27 mouse cellular contexts compared by ENCODE assay signal in genomic region chr4:46268564-46269247, GRCm38 (mm10).
DNase-seq lines count a peak whose midpoint lies in the region; ATAC-seq and TF ChIP-seq lines count a peak whose summit lies in the region.
"Had no signal": no experiment of that assay in that cellular context is flagged by ENCODE, and none has a peak within 500 bp of the region (broad histone marks: within the 10 kb centered on the region; RNA-seq: fewer than 3 reads in every experiment).

No protein-coding gene starts in this region.

- DNase-seq in embryo, embryonic 10 days (ENCODE audit: low spot score), result peak; percentile 27
- no peak for DNase-seq in embryo, embryonic 10.5 days (ENCODE audit: low spot score)
- no peak for DNase-seq in kidney, adult 18-20 months
- DNase-seq in midbrain, embryonic 11.5 days (ENCODE audit: low spot score, missing footprints), result peak; percentile 81
- no peak for DNase-seq in midbrain, postnatal 0 days (ENCODE audit: low spot score)
- no peak for DNase-seq in ovary, postnatal 36 days (ENCODE audit: low spot score)
- DNase-seq: adrenal gland, postnatal 10 days; cerebellum, adult 18-20 months; cerebellum, postnatal 14 days; gastrocnemius, postnatal 25 days; heart, postnatal 36 days; kidney, adult 9 months; layer of hippocampus, postnatal 36 days; midbrain, embryonic 14.5 days; thymus, postnatal 36 days had no signal

- H3K27me3 ChIP-seq in kidney, embryonic 16.5 days (ENCODE audit: insufficient read depth, low read length), result no peaks in the 10 kb centered on the region
- peaks cover 3% of the 10 kb centered on the region for H3K27me3 ChIP-seq in midbrain, embryonic 11.5 days (ENCODE audit: control insufficient read depth, insufficient read depth, low read length)
- no peaks in the 10 kb centered on the region for H3K27me3 ChIP-seq in midbrain, postnatal 0 days (ENCODE audit: insufficient read depth, low read length)
- H3K27me3 ChIP-seq: forebrain, embryonic 15.5 days; intestine, embryonic 15.5 days; limb, embryonic 15.5 days; stomach, embryonic 15.5 days had no signal

- peak; percentile 72 for ATAC-seq in kidney, embryonic 16.5 days (ENCODE audit: low FRiP score, low TSS enrichment)
- ATAC-seq in midbrain, embryonic 11.5 days (ENCODE audit: low FRiP score), result no peak
- no peak for ATAC-seq in midbrain, postnatal 0 days (ENCODE audit: low FRiP score)
- ATAC-seq: forebrain, embryonic 15.5 days; intestine, embryonic 15.5 days had no signal

- no peaks in the 10 kb centered on the region for H3K9me3 ChIP-seq in kidney, embryonic 16.5 days (ENCODE audit: low read length)
- no peaks in the 10 kb centered on the region for H3K9me3 ChIP-seq in midbrain, embryonic 11.5 days (ENCODE audit: control insufficient read depth, low read length)
- H3K9me3 ChIP-seq in midbrain, postnatal 0 days (ENCODE audit: low read length), result no peaks in the 10 kb centered on the region
- H3K9me3 ChIP-seq: embryonic facial prominence, embryonic 15.5 days; forebrain, embryonic 15.5 days; heart, embryonic 15.5 days; intestine, embryonic 15.5 days; limb, embryonic 15.5 days; neural tube, embryonic 13.5 days; stomach, embryonic 15.5 days had no signal

- H3K27ac ChIP-seq in kidney, embryonic 16.5 days (ENCODE audit: low read length), result peak overlapping the region; percentile 48
- no peak overlapping the region for H3K27ac ChIP-seq in midbrain, embryonic 11.5 days (ENCODE audit: low read depth, low read length)
- H3K27ac ChIP-seq in midbrain, postnatal 0 days (ENCODE audit: low read depth, low read length), result no peak overlapping the region
- H3K27ac ChIP-seq: embryonic facial prominence, embryonic 15.5 days; forebrain, embryonic 15.5 days; heart, embryonic 15.5 days; hindbrain, embryonic 14.5 days; intestine, embryonic 15.5 days; layer of hippocampus, adult 2 months; limb, embryonic 15.5 days; liver, embryonic 14.5 days; neural tube, embryonic 13.5 days; stomach, embryonic 15.5 days had no signal

- no peak overlapping the region; the same call in 1 of the 2 replicates for H3K9ac ChIP-seq in kidney, embryonic 16.5 days (replicated peaks; ENCODE audit: low read length)
- H3K9ac ChIP-seq in midbrain, embryonic 11.5 days (ENCODE audit: low read length), result no peak overlapping the region
- H3K9ac ChIP-seq in midbrain, postnatal 0 days (replicated peaks; ENCODE audit: low read length, poor library complexity, severe bottlenecking), result no peak overlapping the region
- H3K9ac ChIP-seq: embryonic facial prominence, embryonic 15.5 days; forebrain, embryonic 15.5 days; heart, embryonic 15.5 days; hindbrain, embryonic 14.5 days; intestine, embryonic 15.5 days; limb, embryonic 15.5 days; liver, embryonic 14.5 days; neural tube, embryonic 13.5 days; stomach, embryonic 15.5 days had no signal

- H3K4me3 ChIP-seq in kidney, embryonic 16.5 days (ENCODE audit: low read length), result no peak overlapping the region
- H3K4me3 ChIP-seq in midbrain, embryonic 11.5 days (ENCODE audit: low read depth, low read length), result no peak overlapping the region
- H3K4me3 ChIP-seq in midbrain, postnatal 0 days (ENCODE audit: low read depth, low read length), result no peak overlapping the region
- H3K4me3 ChIP-seq: embryonic facial prominence, embryonic 15.5 days; forebrain, embryonic 15.5 days; heart, embryonic 15.5 days; intestine, embryonic 15.5 days; layer of hippocampus, adult 2 months; limb, embryonic 15.5 days; myocyte; neural tube, embryonic 13.5 days; stomach, embryonic 15.5 days had no signal

- no peaks in the 10 kb centered on the region for H3K36me3 ChIP-seq in kidney, embryonic 16.5 days (ENCODE audit: insufficient read depth, low read length)
- H3K36me3 ChIP-seq in midbrain, embryonic 11.5 days (ENCODE audit: control insufficient read depth, insufficient read depth, low read length), result no peaks in the 10 kb centered on the region
- H3K36me3 ChIP-seq in midbrain, postnatal 0 days (ENCODE audit: insufficient read depth, low read length), result no peaks in the 10 kb centered on the region
- H3K36me3 ChIP-seq: embryonic facial prominence, embryonic 15.5 days; forebrain, embryonic 15.5 days; heart, embryonic 15.5 days; intestine, embryonic 15.5 days; limb, embryonic 15.5 days; neural tube, embryonic 13.5 days; stomach, embryonic 15.5 days had no signal

- 17% methylated on average over 6 of the region's 6 CpGs for WGBS in kidney, embryonic 16.5 days
- WGBS in midbrain, embryonic 11.5 days, result 29% methylated on average over 6 of the region's 6 CpGs
- WGBS in midbrain, postnatal 0 days, result 28% methylated on average over 6 of the region's 6 CpGs

- H3K4me1 ChIP-seq in kidney, embryonic 16.5 days (ENCODE audit: insufficient read depth, low read length), result peaks cover 25% of the 10 kb centered on the region
- peaks cover 2% of the 10 kb centered on the region; the same call in 1 of the 2 replicates for H3K4me1 ChIP-seq in midbrain, embryonic 11.5 days (ENCODE audit: control insufficient read depth, insufficient read depth, low read length)
- H3K4me1 ChIP-seq in midbrain, postnatal 0 days (ENCODE audit: insufficient read depth, low read length), result no peaks in the 10 kb centered on the region
- H3K4me1 ChIP-seq: embryonic facial prominence, embryonic 15.5 days; forebrain, embryonic 15.5 days; heart, embryonic 15.5 days; intestine, embryonic 15.5 days; limb, embryonic 15.5 days; stomach, embryonic 15.5 days had no signal

- no peak for TF ChIP-seq CTCF in midbrain, postnatal 0 days (IDR thresholded peaks at IDR 0.05)

- H3K4me2 ChIP-seq in kidney, embryonic 16.5 days (replicated peaks; ENCODE audit: low read depth, low read length), result no peak overlapping the region; the same call in 1 of the 2 replicates
- H3K4me2 ChIP-seq in midbrain, embryonic 11.5 days, result no peak overlapping the region
- no peak overlapping the region for H3K4me2 ChIP-seq in midbrain, postnatal 0 days (ENCODE audit: low read depth, low read length, poor library complexity, severe bottlenecking)
- H3K4me2 ChIP-seq: embryonic facial prominence, embryonic 15.5 days; forebrain, embryonic 15.5 days; heart, embryonic 15.5 days; hindbrain, embryonic 14.5 days; intestine, embryonic 15.5 days; limb, embryonic 15.5 days; neural tube, embryonic 13.5 days; stomach, embryonic 15.5 days had no signal

Comparison
In these comparisons a context has a peak if more than half of its experiments do, and no peak if none do; other contexts are left out.
1. DNase-seq: peak in embryo, embryonic 10 days (single experiment) and midbrain, embryonic 11.5 days (single experiment); none in embryo, embryonic 10.5 days (single experiment), kidney, adult 18-20 months (single experiment), midbrain, postnatal 0 days (single experiment) and ovary, postnatal 36 days (single experiment).